Mouse (Mus musculus): ENCODE results near the gene Tle6.

The Tle6 gene

DNA sequence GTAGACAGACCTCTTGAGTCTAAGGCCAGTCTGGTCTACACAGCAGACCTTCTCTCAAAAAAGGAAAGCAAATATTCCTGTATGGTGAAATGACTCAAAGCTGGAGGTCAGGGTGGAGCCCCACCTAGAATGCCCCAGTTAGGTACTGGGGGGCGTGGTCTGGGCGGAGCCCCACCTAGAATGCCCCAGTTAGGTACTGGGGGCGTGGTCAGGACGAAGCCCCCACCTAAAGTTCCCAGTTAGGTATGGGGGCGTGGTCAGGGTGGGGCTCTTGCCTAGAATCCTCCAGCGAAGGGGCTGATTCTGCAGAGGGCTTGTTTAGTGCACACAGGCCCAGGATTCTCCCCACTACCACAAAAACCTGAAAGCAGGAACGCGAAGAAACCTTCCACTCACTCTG lies 22.6 kb upstream of the Tle6 start:
- DNase-seq (ENCODE audit: low spot score) = no peak

DNA sequence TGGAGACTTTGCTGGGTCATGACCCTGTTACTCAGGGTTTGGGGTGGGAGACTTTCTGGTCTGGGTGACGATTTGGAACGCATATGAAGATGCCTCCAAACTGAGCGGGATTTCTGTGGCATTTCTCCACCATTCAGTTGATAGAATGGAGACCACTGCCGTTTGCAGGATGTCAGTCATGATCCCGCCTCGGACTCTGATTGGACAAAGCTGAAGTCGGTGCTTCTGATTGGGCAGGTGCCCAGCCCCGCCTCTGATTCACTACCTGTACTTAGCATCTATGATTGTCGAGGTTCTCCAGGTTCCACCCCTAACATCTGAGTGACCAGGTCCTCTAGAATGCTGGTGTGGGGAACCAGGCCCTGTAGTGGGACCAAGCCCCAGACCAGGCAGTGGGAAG lies 19.9 kb upstream of the Tle6 start:
- DNase-seq (ENCODE audit: low spot score) = no peak

- no peak for DNase-seq (ENCODE audit: low spot score)
Observed at GRCm38 (mm10) chr10:81619976-81620375, 19.1 kb upstream of the Tle6 start.

- DNase-seq (ENCODE audit: low spot score) = no peak
Observed at GRCm38 (mm10) chr10:81615486-81615885, 14.6 kb upstream of the Tle6 start.

DNA sequence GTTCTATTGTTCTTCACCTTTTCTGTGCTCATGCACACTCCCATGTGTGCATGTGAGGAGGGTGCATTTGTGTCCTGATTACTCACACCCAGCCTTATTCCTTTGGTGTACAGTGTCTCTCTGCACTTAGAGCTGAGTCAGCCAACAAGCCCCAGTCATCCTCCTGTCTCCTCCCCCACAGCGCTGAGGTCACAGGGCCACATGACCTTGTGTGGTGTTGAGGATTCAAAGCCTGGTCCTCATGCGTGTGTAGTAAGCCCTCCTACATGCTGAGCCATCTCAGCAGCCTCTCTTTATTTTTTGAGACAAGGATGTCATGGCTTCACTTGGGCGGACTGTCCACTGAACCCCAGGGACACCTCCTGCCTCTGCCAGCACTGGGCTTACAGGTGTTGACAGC lies 11.9 kb upstream of the Tle6 start:
- no peak for DNase-seq (ENCODE audit: low spot score)

DNA sequence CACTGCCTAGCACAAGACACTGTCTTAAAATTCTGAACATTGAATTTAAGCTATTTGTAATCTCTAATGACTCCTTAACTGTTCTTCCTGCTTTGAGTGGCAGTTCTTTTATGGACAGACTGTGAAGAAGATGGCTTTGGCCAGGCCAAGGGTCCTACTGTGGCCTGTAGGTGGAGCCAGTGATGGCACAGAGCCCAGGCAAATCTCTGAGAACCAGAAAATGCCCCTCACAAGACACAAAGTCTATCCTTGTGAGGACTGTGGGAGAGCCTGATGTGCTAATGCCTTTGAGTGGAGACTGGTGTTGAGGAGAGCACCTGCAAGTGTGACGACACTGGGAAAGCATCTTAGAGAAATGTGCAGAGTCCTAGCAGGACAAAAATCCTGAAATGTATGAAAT lies 7.4 kb upstream of the Tle6 start:
- no peak for DNase-seq (ENCODE audit: low spot score)

DNA sequence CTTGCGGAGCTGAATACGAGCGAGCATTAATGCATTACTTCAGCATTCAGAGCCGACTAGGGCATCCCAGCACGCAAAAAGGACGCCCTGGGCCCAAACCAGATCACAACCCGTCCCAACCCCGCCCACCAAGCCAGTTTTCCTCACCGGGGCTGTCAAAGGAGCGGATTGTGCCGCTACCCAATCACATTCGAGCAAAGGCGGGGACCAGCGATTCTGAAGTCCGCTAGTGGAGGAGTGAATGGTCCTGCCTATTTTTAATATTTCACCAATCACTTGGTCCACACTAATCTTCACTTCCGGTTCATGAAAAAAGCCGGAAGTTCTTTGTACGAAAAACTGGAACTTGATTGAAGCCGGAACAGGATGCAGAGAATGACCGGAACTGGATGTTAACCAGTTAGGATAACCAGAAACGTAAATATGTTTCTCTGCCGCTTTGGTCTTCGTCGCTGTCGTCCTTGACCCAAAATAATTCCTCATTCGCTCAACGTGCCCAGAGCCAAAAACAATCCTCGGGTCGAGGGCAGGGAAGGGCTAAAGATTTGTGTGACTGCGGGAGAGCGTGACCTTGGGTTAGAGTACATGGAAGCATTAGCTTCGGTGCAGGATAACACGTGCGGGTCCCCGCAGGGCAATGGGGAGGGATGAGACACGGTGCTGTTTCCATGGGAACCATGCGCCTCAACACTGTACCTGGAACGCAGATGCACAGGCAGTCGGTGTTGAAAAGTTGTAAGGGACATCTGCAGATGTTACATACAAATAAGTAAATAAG lies 5.3 kb upstream of the Tle6 start, which contains the start of gene BC025920:
BC025920 (plus strand) TSS at position 297 of the 778 bp plus-strand sequence.
- peak; percentile 94 for DNase-seq (ENCODE audit: low spot score)

GRCm38 (mm10) chr10:81605666-81605973 lies 4.7 kb upstream of the Tle6 start:
- DNase-seq (ENCODE audit: low spot score) = no peak

DNA sequence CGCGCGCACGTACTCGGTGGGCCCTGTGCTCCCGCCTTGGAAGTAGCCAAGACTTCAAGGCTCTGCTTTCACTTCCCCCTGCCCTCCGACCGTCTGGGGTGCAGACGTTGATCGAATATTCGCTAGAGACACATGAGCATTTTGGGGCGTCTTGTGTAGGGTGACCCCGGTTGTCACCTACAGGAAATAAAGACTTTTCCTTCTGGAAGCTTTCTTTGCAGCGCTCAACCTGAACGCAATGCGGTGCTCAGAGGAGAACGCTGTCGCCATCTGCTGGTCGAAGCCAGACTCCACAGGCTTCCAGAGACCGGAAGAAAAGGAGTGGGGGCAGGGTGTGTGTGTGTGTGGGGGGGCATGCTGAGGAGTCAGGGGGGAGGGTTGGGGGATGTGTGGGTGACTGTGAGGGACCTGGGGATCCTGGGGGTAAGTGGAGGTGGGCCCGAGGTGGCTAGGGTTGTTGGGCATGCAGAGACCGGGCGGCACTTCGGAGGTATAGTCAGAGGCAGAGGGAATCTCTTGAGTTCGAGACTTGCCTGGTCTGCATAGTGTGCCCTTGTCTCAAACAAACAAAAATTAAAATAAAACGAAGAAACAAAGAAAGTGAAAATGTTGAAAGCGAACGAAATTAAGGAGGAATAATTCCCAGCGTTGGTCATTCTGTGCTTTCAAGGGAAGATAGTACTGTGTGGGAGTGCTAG lies 4.2 kb upstream of the Tle6 start:
- peak; percentile 78 for DNase-seq (ENCODE audit: low spot score)

- no peak for DNase-seq (ENCODE audit: low spot score)
Observed at GRCm38 (mm10) chr10:81604019-81604967, 3.4 kb upstream of the Tle6 start.

- DNase-seq (ENCODE audit: low spot score) = no peak
Observed at GRCm38 (mm10) chr10:81602741-81603151, 1.9 kb upstream of the Tle6 start.

- DNase-seq (ENCODE audit: low spot score) = no peak
Observed at GRCm38 (mm10) chr10:81601396-81601905, 578 bp upstream of the Tle6 start.

DNA sequence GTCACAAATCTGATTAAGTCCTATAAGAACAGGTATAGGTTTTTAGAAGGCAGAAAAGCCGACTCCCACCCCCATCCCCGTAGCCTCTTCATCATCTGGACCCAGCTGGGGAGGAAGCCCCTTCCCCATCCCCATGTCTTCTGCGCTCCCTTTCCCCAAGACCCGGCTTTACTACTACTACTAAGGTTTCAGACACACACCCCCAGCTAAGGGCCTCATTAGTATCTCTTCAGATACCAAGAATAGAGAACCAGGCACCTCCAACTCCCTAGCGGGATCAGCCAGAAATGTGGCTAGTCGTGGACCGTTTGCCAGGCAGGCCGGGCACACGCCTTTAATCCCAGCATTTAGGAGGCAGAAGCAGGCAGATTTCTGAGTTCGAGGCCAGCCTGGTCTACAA lies 777 bp downstream of the Tle6 start:
- DNase-seq (ENCODE audit: low spot score) = no peak

- no peak for DNase-seq (ENCODE audit: low spot score)
Observed at GRCm38 (mm10) chr10:81599630-81600029, 1.2 kb downstream of the Tle6 start.

DNA sequence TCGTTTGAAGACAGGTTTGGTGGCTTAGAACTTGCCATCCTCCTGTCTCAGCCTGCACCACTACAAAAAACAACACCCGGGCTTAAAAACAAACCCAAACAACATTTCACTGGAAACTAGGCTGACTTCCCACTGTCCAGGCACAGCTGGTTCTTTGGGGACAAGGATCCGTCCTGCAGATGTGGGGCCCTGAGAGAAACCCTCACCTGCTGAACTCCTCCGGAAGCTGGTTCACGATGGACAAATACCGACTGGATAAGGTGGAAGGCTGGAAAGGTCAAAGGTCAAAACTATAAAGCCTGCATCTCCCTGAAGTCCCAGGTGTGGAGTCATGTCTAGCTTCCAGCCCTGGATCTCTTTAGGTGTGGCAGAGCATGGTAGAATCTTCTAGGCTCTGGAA lies 2.0 kb downstream of the Tle6 start:
- no peak for DNase-seq (ENCODE audit: low spot score)

- no peak for DNase-seq (ENCODE audit: low spot score)
Observed at GRCm38 (mm10) chr10:81598342-81598741, 2.5 kb downstream of the Tle6 start.

DNA sequence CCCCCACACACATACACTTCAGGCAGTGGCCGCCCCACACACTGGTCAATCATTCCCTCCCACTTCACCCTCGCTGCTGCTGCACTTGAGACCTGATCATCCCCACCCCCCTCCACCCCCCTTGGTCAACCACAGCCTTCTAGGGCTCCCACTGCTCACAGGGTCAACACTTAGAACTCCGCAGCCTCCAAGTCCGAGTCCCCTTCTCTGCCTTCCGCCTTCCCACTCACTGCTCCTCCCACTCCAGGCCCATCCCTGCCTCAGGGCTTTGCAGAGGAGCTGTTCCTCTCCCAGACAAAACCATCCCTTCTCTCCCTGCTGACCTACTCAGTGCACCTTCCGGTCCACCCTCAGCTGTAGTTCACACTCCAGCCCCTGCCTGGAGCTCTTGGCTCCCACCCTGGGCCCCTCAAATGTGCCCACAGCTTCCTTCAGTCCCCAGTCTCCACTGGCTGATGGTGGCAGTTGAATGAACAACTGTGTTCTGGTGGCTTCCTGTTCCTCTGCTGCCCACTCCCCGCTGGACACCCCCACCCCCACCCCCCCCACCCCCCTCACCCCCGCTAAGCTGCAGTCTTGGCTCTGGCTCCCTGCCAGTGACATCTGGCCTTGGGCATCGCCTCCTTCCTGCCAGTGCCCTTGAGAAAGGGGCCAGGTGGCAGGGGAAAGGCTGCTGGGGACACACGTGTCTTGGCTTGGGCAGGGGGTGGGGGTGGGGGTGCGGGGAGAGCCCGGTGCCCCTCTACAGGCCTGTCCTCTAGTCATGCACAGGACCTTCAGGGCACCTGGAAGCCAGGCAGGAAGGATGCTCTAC lies 3.5 kb downstream of the Tle6 start:
- DNase-seq (ENCODE audit: low spot score) = no peak

- no peak for DNase-seq (ENCODE audit: low spot score)
Observed at GRCm38 (mm10) chr10:81596611-81597010, 4.3 kb downstream of the Tle6 start.

- DNase-seq (ENCODE audit: low spot score) = no peak
Observed at GRCm38 (mm10) chr10:81595599-81595998, 5.3 kb downstream of the Tle6 start.

- DNase-seq (ENCODE audit: low spot score) = no peak
Observed at GRCm38 (mm10) chr10:81593935-81594334, 6.9 kb downstream of the Tle6 start.

DNA sequence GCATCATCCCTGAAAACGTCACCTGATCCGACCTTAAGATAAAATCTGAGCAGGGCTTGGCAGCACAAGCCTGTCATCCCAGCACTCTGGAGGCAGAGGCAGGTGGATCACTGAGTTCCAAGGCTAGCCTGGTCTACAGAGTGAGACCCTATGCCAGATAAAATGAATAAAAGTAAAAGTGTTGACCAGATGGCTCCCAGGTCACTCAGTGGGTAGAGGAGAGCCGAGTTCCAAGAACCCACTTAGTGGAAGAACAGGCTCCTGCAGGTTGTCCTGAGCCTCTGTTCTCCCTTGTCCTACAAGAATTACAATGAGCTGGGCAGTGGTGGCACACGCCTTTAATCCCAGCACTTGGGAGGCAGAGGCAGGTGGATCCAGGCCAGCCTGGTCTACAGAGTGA lies 7.7 kb downstream of the Tle6 start:
- DNase-seq (ENCODE audit: low spot score) = no peak

- DNase-seq (ENCODE audit: low spot score) = no peak
Observed at GRCm38 (mm10) chr10:81592631-81593030, 8.2 kb downstream of the Tle6 start.
